Mouse (Mus musculus) forebrain, postnatal 0 days (tissue): ENCODE measurements at regions not wholly inside any gene's neighbourhood (a gene's known extent, or its start where the extent isn't known, plus 50 kb on each side); places are given as distances from the start of the nearest gene placed in this dataset.

Source experiments
- ATAC-seq: fragments of 200-750 bp; cut with Nextera tagmentation; 2 replicates; pipeline ENCODE4 v1.8.0; 2017; ENCODE audit warnings: mild to moderate bottlenecking, moderate library complexity
- DNase-seq: peaks from one replicate; pipeline ENCODE4 v3.0.0-alpha.2; 2015
- H3K27ac ChIP-seq: fragments of 300-500 bp; sonication (generic); 2 replicates; pipeline ENCODE4 v1.5.1; 2014; ENCODE audit warnings: low read depth, mild to moderate bottlenecking, antibody characterized with exemption, low read length, moderate library complexity, mixed read lengths
- H3K27me3 ChIP-seq: fragments of 300-500 bp; sonication (generic); 2 replicates; pipeline ENCODE4 v1.6.1; 2014; ENCODE audit warnings: mild to moderate bottlenecking, low read length, mixed read lengths; ENCODE audit not compliant: insufficient read depth
- H3K36me3 ChIP-seq: fragments of 300-500 bp; sonication (generic); 2 replicates; pipeline ENCODE4 v1.6.1; 2014; ENCODE audit warnings: mild to moderate bottlenecking, moderate library complexity; ENCODE audit not compliant: insufficient read depth
- H3K4me1 ChIP-seq: fragments of 300-500 bp; sonication (generic); 2 replicates; pipeline ENCODE4 v1.6.1; 2014; ENCODE audit warnings: antibody characterized with exemption; ENCODE audit not compliant: insufficient read depth
- H3K4me2 ChIP-seq: fragments of 300-500 bp; sonication (generic); 2 replicates; pipeline ENCODE4 v1.6.1; 2014; ENCODE audit warnings: low read depth, mild to moderate bottlenecking, moderate library complexity
- H3K4me3 ChIP-seq: fragments of 300-500 bp; sonication (generic); 2 replicates; pipeline ENCODE4 v1.5.1; 2014; ENCODE audit warnings: low read depth, low read length, mixed read lengths
- H3K9ac ChIP-seq: fragments of 300-500 bp; sonication (generic); 2 replicates; pipeline ENCODE4 v1.6.1; 2014; ENCODE audit warnings: mild to moderate bottlenecking
- H3K9me3 ChIP-seq: fragments of 300-500 bp; sonication (generic); 2 replicates; pipeline ENCODE4 v1.6.1; 2016; ENCODE audit warnings: low read length
- CTCF ChIP-seq: sonication (generic); IDR thresholded peaks from 2 replicates; pipeline ENCODE4 v1.5.1; 2016; ENCODE audit warnings: antibody characterized with exemption, control low read depth, low read depth
- WGBS: fragments of 180-500 bp; shearing (Covaris S2); extraction: QIAGEN DNeasy Blood & Tissue Kit; methylation state at CpG from one replicate; pipeline ENCODE4 v1.1.7; 2014; 5-methylcytosine and 5-hydroxymethylcytosine counted together

GRCm38 (mm10) chr9:30571014-30571413 is 144.1 kb downstream of the Snx19 start:
- Histone ChIP-seq H3K27me3 (no peaks in the 10 kb centered on the region), H3K9me3 (no peaks in the 10 kb centered on the region), H3K27ac (no peak overlapping the region), H3K4me3 (no peak overlapping the region), H3K9ac (no peak overlapping the region), H3K4me1 (no peaks in the 10 kb centered on the region), H3K4me2 (no peak overlapping the region), H3K36me3 (no peaks in the 10 kb centered on the region)
- ATAC-seq (no peak), DNase-seq (peak; percentile 14)
- no peak for TF ChIP-seq CTCF
- WGBS, result 7% methylated on average over 2 of the region's 2 CpGs

- DNase-seq, result no peak
- TF ChIP-seq CTCF, result no peak
- no peak for ATAC-seq
Measured at GRCm38 (mm10) chr9:30564765-30565680, 138.1 kb downstream of the Snx19 start.

GRCm38 (mm10) chr9:30563399-30563798 is 136.5 kb downstream of the Snx19 start:
- ATAC-seq, result no peak
- Histone ChIP-seq H3K36me3 (no peaks in the 10 kb centered on the region), H3K4me3 (no peak overlapping the region), H3K9ac (no peak overlapping the region), H3K4me2 (no peak overlapping the region), H3K9me3 (no peaks in the 10 kb centered on the region), H3K27me3 (no peaks in the 10 kb centered on the region), H3K27ac (no peak overlapping the region), H3K4me1 (no peaks in the 10 kb centered on the region)
- WGBS, result 87% methylated on average over 5 of the region's 5 CpGs
- DNase-seq, result no peak
- TF ChIP-seq CTCF, result no peak

More at GRCm38 (mm10) chr9:30564765-30565680, 138.1 kb downstream of the Snx19 start:
- 83% methylated on average over 3 of the region's 3 CpGs for WGBS
- no peak overlapping the region for H3K9ac ChIP-seq
- H3K27me3 ChIP-seq, result no peaks in the 10 kb centered on the region
- H3K4me3 ChIP-seq, result no peak overlapping the region
- no peaks in the 10 kb centered on the region for H3K4me1 ChIP-seq
- no peak overlapping the region for H3K4me2 ChIP-seq
- H3K27ac ChIP-seq, result no peak overlapping the region
- no peaks in the 10 kb centered on the region for H3K36me3 ChIP-seq
- H3K9me3 ChIP-seq, result no peaks in the 10 kb centered on the region

- Histone ChIP-seq H3K27me3 (no peaks in the 10 kb centered on the region), H3K27ac (no peak overlapping the region), H3K36me3 (no peaks in the 10 kb centered on the region), H3K4me1 (no peaks in the 10 kb centered on the region), H3K4me3 (no peak overlapping the region), H3K4me2 (no peak overlapping the region), H3K9ac (no peak overlapping the region), H3K9me3 (no peaks in the 10 kb centered on the region)
- 82% methylated on average over 2 of the region's 2 CpGs for WGBS
- ATAC-seq, result no peak
- DNase-seq, result no peak
- TF ChIP-seq CTCF, result no peak
Measured at GRCm38 (mm10) chr9:30554908-30555307, 128.0 kb downstream of the Snx19 start.

GRCm38 (mm10) chr9:30552721-30553120 is 125.8 kb downstream of the Snx19 start:
- no peaks in the 10 kb centered on the region for H3K9me3 ChIP-seq
- H3K36me3 ChIP-seq, result no peaks in the 10 kb centered on the region
- H3K4me3 ChIP-seq, result no peak overlapping the region
- no peak for DNase-seq
- H3K9ac ChIP-seq, result no peak overlapping the region
- no peaks in the 10 kb centered on the region for H3K4me1 ChIP-seq
- H3K4me2 ChIP-seq, result no peak overlapping the region
- TF ChIP-seq CTCF, result no peak
- H3K27ac ChIP-seq, result no peak overlapping the region
- 82% methylated on average over 8 of the region's 8 CpGs for WGBS
- no peaks in the 10 kb centered on the region for H3K27me3 ChIP-seq
- no peak for ATAC-seq

- ATAC-seq (no peak), DNase-seq (no peak)
- H3K36me3 ChIP-seq, result no peaks in the 10 kb centered on the region
- TF ChIP-seq CTCF, result no peak
- H3K27me3 ChIP-seq, result no peaks in the 10 kb centered on the region
- H3K9me3 ChIP-seq, result no peaks in the 10 kb centered on the region
- 89% methylated on average over 5 of the region's 5 CpGs for WGBS
- H3K4me2 ChIP-seq, result no peak overlapping the region
- H3K27ac ChIP-seq, result no peak overlapping the region
- H3K4me3 ChIP-seq, result no peak overlapping the region
- no peak overlapping the region for H3K9ac ChIP-seq
- no peaks in the 10 kb centered on the region for H3K4me1 ChIP-seq
Measured at GRCm38 (mm10) chr9:30549892-30550515, 123.1 kb downstream of the Snx19 start.

GRCm38 (mm10) chr9:30539858-30540257 is 113.0 kb downstream of the Snx19 start:
- H3K4me2 ChIP-seq, result no peak overlapping the region
- no peaks in the 10 kb centered on the region for H3K36me3 ChIP-seq
- WGBS, result 84% methylated on average over 6 of the region's 6 CpGs
- ATAC-seq, result no peak
- H3K4me1 ChIP-seq, result no peaks in the 10 kb centered on the region
- H3K4me3 ChIP-seq, result no peak overlapping the region
- H3K27me3 ChIP-seq, result no peaks in the 10 kb centered on the region
- no peak overlapping the region for H3K9ac ChIP-seq
- no peaks in the 10 kb centered on the region for H3K9me3 ChIP-seq
- no peak overlapping the region for H3K27ac ChIP-seq
- TF ChIP-seq CTCF, result no peak
- no peak for DNase-seq
